Mouse (Mus musculus) cerebellum, postnatal 10 days (tissue): ENCODE data around the gene Spg21.

Source experiments
- DNase-seq, 2 experiments: peaks; one replicate each; pipeline ENCODE4 v3.0.0; 2021; ENCODE audit warnings: mixed read lengths in 2 of 2

Spg21 gene

DNA sequence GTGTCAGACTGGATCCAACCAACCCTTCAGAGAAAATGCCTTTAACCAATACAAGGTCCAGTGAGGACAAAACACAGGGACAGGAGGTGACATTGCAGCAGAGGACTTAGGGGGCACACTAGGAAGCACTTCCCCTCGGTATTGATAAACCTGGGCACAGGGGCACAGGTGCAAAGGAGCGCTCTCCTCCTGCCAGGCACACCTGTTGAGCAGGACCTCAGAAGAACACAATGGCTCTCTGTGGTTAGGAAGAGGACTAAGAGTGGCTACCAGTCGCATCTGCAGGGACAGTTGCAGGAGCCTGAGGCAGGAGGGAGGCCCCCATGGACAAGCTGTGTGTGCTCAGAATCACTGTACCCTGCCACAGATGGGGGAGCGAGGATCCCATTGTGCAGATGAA, 75.7 kb downstream of the Spg21 start:
- no peak for DNase-seq
